Mouse (Mus musculus) kidney, postnatal 36 days (tissue): ENCODE results near the gene Ccdc97.
A peak's percentile ranks its signal among the peaks of the same experiment; 100 is the strongest.
"Not testable (repeated sequence)": the region's sequence is repeated elsewhere in the genome, so short reads cannot be mapped to it uniquely, and the experiment has no call there.

Experiments
- DNase-seq, 2 experiments: peaks; one replicate each; pipeline ENCODE4 v3.0.0; 2021 to 2022; ENCODE audit warnings: mixed read lengths in 2 of 2

Gene Ccdc97

DNA sequence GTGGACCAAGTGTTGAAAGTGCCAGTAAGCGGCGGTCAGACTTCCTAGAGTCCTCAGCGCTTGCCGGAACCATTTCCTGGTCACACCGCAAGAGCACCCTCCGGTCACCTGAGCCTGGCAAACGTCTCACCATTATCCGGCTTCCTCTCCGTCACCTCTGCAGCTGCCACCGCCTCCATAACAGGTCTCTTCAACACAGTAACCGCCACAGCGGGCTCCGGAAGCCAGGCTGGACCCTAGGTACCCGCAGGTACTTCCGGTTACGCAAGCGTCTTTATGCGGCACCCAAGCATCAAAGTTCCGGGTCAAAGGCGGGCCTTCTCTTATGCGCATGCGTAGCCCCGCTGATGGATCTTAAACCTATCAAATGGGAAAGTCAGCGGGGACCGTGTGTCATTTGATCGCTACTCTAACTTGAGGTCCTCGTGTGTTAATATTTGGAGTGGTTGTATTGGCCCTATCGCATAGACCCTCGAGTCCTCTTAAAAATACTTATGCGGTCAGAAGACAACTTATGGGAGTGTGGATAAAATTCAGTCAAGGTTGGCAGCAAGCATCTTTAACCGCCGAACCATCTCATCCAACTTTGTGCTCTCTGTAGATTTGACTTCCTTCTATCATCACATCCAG lies at the start of gene Ccdc97:
Gene Ccdc97 (minus strand): TSS at position 301 of the 630 bp plus-strand sequence.
- peak; percentile 95 to 97 for DNase-seq

- no peak for DNase-seq
Measured at GRCm38 (mm10) chr7:25768229-25768628, 49.3 kb upstream of the Ccdc97 start.

GRCm38 (mm10) chr7:25766108-25766507 lies 47.2 kb upstream of the Ccdc97 start:
- DNase-seq = no peak

DNA sequence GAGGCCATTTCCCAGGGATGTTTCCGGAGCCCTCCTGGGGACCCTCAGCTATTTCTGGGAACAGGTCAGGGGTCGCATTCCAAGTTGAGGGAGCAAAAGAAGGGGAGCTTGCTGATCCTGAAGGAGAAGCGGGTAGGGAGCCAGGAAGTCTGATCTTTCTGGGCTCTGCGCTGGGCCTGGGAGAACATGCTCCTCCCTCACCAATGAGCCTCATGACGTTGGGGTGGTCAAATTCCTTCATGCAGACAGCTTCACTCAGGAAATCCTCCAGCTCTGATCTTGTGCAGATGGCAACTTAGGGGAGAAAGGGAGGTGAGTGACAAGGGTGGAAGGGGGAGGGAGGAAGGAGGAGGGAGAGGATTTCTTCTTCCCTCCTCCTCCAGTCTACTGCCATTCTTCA lies 45.3 kb upstream of the Ccdc97 start:
- peak; percentile 24 to 43 for DNase-seq

- peak; percentile 39 to 61 for DNase-seq
Measured at GRCm38 (mm10) chr7:25763678-25764077, 44.8 kb upstream of the Ccdc97 start.

DNA sequence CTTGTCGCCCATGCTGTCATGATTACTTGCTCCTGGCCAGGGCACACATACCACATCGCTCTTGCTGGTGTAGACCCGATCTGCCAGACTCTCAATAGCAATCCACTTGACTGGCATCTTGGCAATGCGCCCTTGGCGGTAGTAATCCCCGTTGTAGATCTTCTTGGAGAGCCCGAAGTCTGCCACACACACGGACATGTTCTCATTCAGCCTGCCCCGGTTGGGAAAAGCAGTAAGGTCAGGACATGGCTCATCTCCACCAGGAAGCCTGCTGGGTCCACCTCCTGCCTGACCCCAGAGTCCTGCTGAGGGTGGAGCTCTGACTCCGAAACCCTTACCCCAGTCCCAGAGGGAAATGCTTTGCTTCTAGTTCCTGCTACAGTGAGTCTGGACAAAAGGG lies 42.5 kb upstream of the Ccdc97 start:
- DNase-seq = peak; percentile 19 to 37

DNA sequence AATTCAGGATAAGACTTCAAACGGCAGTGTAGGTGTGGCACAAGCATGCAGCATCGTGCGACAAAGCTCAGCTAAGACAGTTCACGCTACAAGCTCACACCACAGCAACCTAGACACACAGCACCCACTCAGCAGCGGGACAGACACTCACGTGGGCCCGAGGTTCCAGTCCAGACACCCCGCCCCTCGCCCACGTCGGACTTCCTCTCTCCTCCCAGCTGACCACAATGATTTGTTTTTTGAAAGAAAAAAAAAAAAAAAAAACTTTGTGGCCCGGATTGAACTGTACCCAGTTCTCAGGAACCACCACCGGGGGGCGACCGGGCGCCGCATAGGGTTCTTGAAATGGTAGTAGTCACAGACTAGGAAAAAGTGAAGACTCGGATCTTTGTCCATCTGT lies 37.1 kb upstream of the Ccdc97 start:
- DNase-seq = peak; percentile 95 to 98

GRCm38 (mm10) chr7:25755468-25755833 lies 36.6 kb upstream of the Ccdc97 start:
- DNase-seq = peak; percentile 58 to 65

GRCm38 (mm10) chr7:25754738-25755467 lies 36.0 kb upstream of the Ccdc97 start, which contains the start of gene Hnrnpul1:
Gene Hnrnpul1 (minus strand): TSS chr7:25754757.
- DNase-seq = peak; percentile 99

DNA sequence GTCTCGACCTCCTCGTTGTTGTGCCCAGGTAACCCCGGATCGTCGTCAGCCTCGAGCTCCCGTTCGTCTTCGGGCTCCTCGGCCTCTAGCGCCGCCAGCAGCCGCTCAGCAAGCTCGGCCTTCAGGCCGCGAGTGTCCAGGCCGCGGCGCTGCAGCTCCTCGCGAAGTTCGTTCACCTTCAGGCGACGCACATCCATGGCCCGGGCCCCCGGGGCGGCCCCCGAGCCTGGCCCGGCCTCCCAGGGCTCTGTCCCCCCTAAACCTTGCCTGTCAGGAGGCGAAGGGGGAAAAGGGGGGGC lies 35.5 kb upstream of the Ccdc97 start:
- DNase-seq = no peak

DNA sequence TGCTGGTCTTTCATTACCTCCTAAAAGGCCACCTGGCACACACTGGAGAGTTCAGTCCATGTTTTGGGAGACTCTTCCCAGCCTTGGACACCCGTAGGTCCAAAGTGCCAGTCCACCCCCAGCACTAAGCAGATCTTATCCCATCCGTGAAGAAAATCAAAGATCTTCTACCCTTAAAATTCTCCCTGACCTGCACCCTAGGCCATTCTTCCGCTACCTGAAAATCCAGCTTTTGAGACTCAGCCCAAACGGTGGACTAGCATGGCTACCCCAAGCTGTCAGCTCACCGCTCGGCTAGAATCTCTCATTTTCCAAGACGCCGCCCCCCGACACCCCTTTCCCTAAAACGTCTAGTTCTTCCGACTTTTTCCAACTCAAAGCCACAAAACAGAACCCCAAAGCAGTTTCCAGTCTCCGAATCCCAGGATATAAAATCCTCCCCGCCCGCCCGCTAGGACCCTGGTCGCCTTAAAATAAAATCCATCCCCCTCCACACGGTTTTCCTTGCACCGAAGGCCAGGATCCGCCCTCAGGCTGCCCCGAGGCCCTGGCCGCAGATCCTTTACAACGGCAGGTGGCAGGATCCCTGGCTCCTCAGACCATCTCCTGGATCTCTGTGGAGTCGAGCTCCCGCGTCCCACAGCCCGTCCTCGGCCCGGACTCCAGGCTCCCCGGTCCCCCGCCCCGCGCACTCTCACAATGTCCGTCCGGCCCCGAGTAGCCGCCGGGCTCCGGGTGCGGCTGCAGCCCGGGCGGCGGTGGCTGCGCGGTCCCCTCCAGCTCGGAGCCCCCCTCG lies 35.0 kb upstream of the Ccdc97 start:
- peak; percentile 38 to 70 for DNase-seq

DNA sequence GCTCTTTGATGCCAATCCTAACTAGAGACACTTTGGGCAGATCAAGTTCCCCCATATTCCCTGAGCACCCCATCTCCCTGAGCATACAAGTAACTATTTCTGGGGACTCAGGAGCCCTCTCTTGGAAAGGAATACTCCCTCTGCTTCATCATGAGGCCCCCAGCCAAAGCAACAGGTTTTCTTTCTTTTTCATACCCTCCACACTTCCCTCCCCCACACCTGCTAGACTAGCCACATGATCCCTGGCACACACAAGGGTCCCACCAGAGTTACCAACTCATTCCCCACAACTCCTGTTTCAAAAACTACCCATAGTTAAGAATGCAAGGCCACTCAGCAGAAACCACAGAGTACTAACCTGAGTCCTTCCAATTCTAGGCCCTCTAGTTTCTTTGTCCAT lies 34.2 kb upstream of the Ccdc97 start:
- no peak for DNase-seq

GRCm38 (mm10) chr7:25746844-25747243 lies 28.0 kb upstream of the Ccdc97 start:
- no peak for DNase-seq

GRCm38 (mm10) chr7:25738277-25738676 lies 19.4 kb upstream of the Ccdc97 start:
- no peak for DNase-seq

- no peak for DNase-seq
Measured at GRCm38 (mm10) chr7:25736920-25737319, 18.0 kb upstream of the Ccdc97 start.

- no peak for DNase-seq
Measured at GRCm38 (mm10) chr7:25734991-25735390, 16.1 kb upstream of the Ccdc97 start.

- DNase-seq = no peak
Measured at GRCm38 (mm10) chr7:25731294-25732055, 12.6 kb upstream of the Ccdc97 start.

- DNase-seq = no peak
Measured at GRCm38 (mm10) chr7:25729862-25730261, 11.0 kb upstream of the Ccdc97 start.

- DNase-seq = peak in 1 of 2 experiments; percentile 18
Measured at GRCm38 (mm10) chr7:25729396-25729795, 10.5 kb upstream of the Ccdc97 start.

GRCm38 (mm10) chr7:25727800-25728199 lies 8.9 kb upstream of the Ccdc97 start:
- no peak for DNase-seq

DNA sequence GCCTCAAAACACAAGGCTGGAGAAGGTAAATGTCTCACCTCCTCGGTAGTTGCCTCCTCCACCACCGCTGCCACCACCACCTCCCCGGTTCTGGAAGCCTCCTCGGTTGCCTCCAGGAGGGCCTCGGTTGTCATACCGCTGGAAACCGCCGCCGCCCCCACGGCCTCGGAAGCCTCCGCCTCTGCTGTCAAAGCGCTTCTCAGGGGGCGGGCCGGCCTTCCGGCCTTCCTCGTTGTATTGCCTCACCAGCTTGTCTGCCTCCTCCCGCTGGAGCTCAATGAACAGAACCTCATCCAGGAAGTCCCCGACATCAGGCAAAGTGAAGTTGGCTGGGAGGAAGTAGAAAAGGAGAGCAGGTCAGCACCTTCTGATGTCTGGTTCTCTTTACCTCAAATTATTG lies 7.0 kb upstream of the Ccdc97 start:
- DNase-seq = no peak

DNA sequence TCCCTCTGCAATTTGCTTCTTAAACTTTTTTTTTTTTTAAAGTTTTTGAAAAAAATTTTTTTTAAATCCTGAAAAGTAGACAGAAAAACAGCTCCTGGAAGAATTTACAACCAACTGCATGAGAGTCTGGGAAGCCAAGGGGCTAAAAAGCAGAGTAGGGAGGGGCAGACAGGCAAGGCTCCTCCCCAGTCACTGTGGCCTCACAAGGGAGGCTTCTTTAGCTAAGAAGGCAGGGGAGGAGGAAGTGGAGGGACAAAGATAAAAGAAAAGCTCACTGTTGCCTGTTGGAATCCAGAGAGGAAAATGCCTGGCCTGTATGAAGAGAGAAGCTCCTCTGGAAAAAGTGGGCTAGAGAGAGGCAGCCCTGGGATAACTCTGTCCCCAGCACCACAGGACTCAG lies 2.9 kb upstream of the Ccdc97 start:
- not testable (repeated sequence) for DNase-seq

DNA sequence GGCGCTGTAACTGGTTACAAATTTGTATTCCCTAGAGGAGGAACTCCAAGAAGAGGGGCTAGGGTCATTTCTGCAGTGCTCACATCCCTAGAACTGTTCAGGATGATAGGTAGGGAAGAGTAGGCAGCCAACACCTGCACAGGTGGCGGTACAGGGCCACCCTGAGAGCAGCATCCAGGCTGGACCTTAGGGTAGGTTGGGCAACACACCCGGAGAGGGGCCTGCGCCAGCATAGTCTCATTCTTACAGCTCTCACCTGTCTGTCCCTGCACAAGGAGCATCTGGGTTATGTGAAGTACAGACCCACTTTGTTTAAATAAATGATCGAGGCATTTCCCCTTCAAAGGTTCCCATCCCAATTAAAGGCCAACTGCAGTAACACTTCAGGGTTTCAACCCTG lies 1.9 kb upstream of the Ccdc97 start:
- no peak for DNase-seq
